Mouse (Mus musculus) common myeloid progenitor, adult 5-6 weeks (primary cell): ENCODE results near the gene Flywch2. TPM values are rescaled to one million over a fixed set of nuclear protein-coding genes. Genes with fewer than 3 reads are reported as not detected.

Experiments
- ATAC-seq: replicated peaks from 2 replicates; pipeline ENCODE4 v1.8.0; 2016; ENCODE audit warnings: low read depth, mild to moderate bottlenecking, moderate TSS enrichment, inconsistent platforms; ENCODE audit not compliant: poor library complexity, severe bottlenecking
- total RNA-seq: library from RNA; stranded (forward); fragments of 200-1000, 187-1606 nt; gene quantifications from 2 replicates; pipeline ENCODE4 v1.2.3, GENCODE M21; 2017

Gene Flywch2
- total RNA-seq, 1 experiment from 2014 or later, result 0.46 TPM

DNA sequence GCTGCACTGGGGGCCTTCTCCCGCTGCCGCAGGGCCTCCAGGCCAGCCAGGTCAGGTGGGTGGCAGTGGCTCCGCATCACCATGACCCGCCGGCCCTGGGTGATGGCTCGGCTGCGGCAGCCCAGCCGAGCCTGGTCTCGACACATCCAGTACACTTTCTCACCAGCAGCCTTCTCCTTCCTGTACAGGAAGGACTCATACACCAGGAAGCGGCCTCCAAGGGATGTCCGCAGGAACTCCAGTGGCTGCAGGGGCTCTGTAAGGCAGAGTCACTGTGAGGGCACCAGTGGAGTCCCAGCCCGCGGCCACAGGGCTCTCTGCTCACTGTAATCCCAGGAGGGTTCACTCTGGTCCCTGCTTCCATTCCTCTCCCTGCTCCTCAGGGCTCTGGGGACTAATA is 30.2 kb downstream of the Flywch2 start:
- ATAC-seq, result no peak

DNA sequence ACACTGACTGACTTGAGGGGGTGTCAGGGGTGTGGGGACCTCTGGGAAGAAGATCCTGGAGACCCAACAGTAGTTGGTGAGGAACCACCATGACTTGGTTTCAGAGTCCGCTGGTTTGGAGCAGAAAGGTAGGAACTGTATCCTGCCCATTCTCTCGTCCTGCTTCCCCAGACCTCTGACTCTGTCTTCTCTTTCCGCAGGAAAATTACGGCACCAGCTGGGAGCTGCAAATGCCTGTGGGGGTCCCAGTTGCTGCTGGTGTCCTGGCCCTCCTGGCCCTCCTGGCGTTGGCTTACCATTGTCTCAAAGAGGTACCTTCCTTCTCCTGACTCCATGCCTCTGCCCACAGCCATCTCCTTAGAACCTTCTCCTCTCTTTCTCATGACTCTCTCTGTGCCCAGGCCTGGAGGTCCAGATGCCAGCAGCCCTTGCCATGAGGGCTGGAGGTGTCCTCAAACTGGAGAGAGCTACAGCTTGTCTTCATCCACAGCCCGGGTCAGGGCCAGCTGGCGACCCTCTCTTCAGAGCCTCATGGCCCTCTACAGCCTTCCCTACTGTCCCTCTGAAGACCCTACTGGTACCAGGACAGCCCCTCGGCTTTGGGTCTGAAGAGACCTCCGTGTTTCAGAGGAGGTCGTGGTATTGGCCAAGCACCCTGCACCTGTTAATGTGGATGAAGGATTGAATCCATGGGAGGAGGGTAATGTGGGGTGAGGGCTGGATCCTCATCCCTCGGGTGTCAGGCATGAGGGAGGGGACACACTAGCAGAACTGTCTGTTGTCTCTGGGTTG is 36.3 kb downstream of the Flywch2 start:
- ATAC-seq, result no peak

DNA sequence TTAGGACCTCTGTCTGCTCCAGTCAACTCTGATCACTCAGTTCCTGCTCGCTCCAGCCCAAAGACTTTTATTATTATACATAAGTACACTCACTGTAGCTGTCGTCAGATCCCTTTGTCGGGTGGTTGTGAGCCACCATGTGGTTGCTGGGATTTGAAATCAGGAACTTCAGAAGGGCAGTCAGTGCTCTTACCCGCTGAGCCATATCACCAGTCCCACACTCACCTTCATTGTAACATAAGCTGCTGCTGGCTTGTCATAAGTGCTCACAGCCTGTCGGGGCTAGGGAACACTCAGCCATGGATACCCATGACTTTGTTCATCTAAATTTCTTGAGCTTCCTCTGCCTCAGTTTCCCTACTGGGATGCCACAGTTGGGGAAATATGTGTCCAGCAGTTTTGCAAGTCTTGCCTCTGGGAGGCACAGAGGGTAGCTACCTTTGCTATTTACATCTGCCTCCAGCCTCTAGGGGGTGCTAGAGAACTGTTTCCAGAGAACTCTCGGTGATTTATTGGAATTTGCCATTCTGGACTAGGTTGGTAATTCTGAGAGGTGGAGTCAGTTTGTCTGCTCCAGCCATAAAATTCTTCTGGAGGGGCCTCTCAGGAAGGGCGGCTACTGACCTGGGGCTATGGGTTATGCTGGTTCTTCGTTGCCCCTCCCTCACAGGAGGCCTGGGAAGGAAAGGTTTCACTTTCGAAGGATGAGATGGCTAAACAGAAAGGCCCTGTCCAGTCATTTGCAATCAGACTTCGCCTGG is 37.1 kb downstream of the Flywch2 start:
- peak; percentile 64 for ATAC-seq

DNA sequence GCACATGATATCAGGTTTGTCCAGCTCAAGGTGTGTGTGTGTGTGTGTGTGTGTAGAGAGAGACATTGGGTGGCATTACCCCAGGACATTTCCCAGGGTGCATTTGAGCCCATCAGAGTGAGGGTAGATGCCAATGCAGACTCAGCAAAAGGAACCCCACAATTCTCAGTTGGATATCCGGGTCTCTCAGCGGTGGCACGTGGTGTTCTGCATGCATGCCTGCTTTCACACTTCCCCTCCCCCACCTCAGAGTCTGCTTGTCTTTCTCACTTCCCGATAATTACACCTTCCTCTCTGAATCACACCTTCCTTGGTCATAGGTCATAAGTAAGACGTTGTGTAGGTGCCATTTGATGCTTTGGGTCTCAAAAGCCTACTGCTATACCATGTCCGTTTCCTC is 37.9 kb downstream of the Flywch2 start:
- no peak for ATAC-seq

DNA sequence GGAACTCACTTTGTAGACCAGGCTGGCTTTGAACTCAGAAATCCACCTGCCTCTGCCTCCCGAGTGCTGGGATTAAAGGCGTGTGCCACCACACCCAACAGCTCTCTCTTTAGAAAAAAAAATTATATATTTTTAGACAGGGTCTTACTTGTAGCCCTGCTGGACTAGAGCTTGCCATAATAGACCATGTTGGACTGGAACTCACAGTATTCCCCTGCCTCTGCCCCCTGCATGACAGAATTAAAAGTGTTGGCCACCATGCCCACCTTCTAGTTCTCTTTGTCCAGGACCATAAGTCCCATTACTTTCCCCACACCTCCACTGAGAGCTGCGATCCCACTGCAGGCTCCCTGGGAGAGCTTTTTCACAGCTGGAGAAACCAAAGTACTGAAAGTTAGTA is 38.4 kb downstream of the Flywch2 start:
- ATAC-seq, result no peak

DNA sequence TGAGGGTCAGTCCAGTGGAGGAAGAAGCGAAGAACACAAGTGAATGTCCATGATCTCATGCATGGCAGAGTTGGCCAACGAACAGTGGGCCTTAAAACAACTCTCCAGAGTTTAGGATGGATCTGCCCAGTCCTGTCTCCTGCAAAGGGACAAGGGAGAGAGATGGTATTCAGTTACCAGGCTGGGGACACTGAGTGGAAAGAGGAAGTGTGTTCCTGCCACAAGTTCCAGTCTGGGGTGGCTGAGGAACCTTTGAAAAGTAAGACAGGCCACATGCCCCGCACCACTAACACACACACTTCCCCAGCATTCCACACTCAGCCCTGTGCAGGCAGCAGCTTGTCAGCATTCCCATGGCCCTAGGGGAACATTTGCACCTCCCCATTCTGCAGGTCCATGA is 39.1 kb downstream of the Flywch2 start:
- peak; percentile 40 for ATAC-seq

DNA sequence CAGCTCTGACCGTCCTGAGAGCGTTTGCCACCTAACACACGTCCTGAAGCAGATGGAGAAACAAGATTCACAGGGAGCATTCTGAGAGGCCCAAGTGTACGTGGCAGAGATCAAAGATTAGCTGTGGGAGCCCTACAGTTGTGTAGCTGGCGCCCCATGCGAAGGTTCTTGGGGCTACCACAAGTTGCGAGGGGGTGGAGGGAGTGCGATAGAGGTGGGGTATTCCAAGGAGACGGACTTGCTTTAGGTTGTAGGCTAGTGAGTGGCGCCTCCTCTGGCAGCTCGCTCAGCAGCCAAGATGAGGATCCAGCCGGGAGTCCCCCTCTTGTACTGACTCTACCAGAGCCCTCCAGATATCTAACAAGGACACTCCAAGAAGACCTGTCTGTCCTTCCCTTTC is 39.6 kb downstream of the Flywch2 start:
- 0 out of 2 replicates have a peak, but pooled peaks have one; percentile 7 for ATAC-seq

DNA sequence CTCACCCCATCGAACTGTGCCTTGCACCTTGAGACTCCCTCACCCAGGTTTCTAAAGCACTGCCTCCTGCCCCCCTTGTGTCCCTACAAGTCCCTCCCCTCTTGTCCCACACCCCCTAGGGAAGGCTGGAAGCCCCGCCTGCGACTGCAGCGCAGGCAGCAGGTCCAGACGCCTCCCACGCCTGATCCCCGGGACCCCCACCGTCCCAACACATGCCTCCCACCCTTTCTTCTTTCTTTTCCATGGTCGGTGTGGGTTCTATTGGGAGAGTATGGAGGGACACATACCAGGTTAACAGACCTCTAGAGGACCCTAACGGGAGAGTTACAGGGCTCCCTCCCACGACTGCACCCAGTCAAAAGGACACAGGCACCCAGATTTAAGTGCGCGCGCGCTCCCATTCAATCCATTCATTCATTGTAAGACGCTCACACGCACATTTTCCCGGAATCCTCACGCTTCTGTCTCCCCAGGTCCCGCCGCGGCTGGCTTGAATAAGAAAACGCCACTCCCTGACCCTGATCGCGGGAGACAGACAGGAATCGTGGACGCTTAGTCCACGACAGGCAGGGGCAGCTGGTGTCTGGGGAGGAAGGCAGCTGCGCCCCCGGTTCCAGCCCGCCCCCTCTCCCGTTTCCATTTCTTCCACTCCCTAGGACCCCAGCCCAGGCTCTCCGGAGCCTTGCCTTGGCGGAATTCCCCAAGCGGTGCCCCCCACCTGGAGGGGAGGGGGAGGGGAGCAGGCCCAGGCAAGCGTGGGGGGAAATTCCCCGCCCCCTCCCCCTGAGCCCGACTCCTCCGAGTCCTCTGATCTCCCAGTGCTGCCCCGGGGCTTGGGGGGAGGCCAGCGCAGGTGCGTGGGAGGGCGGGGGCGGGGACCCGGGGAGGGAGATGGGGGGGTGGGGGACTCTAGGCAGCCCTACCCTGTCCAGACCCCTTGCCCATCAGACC is 40.3 kb downstream of the Flywch2 start, which contains the start of gene Kremen2:
Kremen2 (minus strand) TSS at position 533 of the 951 bp plus-strand sequence.
- ATAC-seq, result no peak

DNA sequence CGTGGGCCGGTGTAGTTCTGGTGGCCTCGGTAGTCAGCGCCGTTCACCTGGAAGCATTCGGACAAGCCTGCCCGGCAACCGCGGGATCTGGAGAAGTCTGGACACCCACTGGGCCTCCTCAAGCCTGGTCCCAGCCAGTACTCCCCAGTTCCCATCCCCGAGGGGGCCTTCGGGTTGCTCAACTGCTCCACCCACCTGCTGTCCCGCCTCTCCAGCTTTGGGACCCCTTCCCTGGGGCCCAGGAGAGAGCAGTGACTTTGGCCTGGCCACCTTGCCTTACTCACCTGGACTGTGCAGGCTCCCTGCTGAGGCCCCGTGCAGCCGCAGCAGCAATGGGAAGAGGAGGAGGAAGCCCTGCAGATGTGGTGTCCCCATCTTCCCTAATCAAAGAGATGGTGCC is 41.2 kb downstream of the Flywch2 start:
- no peak for ATAC-seq

DNA sequence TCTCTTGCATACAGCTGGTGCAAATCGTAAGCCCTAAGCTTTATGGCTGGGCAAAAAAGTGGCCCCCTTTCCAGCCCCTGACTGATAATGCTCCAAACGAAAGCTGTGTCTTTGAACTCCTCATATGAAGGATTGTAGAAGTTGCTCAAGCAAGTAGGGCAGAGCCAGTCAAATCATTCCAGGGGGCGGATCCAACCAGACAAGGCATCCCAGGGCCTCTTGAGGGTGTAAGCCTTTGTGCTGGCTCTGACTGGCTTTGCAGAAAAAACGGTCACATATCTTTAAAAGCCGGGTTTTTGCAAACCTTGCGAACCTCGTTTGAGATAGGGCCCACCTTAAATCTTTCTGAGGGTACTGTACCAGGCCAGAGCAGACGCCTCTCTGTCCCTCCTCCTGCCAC is 41.8 kb downstream of the Flywch2 start:
- ATAC-seq, result no peak

DNA sequence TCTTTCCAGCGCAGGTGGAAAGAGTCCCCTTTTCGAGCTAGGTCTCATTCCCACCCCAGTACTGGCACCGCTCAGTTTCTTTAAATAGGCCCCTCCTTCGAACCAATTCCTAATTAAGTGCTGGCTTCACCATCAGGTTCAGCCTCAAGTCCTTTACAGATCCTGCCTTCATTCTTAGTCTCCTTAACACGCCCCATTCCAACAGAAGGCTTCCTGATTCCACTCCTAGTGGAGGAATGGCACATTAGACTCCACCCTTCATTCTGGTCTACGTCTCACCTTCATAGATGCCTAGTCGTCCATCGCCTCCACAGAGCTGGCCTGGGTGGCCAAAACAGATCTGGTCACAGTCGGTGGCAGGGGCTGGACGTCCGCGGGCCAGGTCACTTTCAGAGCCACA is 42.9 kb downstream of the Flywch2 start:
- ATAC-seq, result no peak

DNA sequence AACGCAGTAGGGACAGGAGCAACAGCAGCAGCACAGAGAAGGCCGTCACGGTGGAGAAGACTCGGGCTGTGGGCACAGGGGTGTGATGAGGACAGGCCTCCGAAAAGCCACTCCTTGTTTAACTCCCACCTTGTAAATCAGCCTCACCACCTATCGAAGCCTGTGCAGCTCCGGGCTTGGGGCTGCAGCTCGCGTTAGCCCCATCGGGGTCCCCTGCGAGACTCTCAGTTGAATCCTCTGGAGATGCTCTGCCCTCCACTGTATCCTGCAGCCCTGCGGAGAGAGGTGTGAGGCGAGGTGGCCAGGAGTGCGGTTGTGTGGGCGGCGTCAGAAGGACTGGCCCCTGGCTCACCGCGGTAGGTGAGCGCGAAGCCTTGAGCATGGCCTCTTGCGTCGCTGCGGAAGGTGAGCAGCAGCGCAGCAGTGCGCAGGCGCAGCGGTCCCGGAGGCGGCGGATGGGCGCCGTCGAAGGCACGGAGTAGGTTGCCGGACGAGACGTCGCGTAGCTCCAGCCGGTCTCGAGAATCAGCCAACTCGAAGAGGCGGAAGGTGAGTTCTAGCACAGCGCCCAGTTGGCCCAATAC is 43.6 kb downstream of the Flywch2 start:
- no peak for ATAC-seq

DNA sequence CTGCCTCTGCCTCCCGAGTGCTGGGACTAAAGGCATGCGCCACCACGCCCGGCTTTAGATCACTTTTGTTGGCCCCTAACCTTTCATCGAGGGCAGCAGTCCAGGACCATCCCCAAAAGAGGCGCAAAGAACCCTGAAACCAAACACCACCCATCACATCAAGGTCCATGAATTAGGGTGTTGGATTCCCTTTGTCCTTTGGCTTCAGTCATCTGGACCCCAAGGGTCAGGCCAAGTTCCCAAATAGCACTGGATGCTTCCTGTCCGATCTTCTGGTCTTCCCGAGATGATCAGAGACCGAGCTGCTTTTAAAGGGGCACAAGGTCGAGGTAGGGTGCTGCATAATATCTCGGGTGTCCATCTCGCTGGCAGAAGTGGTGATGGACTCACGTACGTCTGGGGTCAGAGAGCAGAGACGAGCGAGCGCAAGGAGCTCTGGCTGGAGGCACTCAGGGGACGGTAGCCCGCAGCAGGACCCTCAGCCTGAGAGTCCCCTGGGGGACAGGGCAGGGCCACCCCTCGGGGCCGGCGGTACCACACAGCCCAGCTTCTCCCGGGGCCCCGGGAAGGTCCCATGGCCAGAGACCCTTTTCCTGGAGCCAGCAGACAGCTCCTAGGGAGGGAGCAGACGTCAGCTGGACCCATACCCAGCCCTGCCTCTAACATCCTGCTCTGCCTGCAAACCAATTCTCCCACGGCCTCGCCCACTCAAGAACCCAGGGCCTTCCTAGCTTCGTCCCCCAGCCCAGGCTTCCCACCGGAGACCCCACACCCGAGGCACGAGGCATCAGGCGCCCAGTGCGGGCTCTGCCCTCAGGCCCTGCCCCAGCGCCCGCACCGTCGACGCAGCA is 44.3 kb downstream of the Flywch2 start:
- ATAC-seq, result no peak

DNA sequence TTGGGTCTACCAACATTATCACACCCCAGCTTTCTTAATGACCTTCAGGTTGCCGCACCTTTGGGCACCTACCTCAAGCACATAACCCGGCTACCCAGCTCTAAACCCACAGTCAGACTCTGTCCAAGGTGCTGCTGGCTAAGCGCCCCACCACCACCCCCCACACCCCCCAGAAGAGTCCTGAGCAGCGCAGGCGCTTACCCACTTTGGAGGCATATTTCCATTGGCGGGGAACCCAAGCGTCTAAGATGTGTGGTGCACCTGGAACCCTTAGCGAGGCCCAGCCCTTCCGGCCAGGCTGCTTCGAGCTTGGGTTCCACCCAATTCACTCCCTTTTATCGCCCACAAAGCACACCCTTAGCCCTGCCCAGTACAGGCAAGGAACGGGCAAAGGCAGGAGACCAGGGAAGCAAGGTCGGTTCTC is 45.3 kb downstream of the Flywch2 start, which contains the start of gene Paqr4:
Paqr4 (minus strand) TSS at position 270 of the 424 bp plus-strand sequence.
- peak; percentile 45 for ATAC-seq

DNA sequence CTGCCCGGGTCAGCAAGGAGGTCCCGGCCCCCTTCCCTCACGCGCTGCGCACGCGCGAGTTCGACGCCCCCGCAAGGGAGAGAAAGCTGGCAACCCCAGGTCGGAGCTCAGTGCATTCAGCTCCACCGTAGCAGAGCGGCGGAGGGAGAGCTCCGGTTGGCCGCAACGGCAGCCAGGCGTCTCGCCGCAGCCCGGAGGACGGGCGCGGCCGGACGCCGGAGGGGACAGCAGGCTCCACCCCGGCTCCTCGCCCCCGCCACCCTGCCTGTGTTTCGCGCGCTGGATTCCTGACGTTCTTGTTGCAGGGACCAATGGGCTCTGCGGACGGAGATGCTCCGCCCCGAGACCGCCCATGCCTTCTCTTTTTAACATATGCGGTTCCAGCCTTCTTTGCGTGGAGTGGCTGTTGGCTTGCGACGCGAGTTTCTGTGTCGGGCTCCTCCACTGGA is 45.7 kb downstream of the Flywch2 start:
- ATAC-seq, result peak; percentile 78

DNA sequence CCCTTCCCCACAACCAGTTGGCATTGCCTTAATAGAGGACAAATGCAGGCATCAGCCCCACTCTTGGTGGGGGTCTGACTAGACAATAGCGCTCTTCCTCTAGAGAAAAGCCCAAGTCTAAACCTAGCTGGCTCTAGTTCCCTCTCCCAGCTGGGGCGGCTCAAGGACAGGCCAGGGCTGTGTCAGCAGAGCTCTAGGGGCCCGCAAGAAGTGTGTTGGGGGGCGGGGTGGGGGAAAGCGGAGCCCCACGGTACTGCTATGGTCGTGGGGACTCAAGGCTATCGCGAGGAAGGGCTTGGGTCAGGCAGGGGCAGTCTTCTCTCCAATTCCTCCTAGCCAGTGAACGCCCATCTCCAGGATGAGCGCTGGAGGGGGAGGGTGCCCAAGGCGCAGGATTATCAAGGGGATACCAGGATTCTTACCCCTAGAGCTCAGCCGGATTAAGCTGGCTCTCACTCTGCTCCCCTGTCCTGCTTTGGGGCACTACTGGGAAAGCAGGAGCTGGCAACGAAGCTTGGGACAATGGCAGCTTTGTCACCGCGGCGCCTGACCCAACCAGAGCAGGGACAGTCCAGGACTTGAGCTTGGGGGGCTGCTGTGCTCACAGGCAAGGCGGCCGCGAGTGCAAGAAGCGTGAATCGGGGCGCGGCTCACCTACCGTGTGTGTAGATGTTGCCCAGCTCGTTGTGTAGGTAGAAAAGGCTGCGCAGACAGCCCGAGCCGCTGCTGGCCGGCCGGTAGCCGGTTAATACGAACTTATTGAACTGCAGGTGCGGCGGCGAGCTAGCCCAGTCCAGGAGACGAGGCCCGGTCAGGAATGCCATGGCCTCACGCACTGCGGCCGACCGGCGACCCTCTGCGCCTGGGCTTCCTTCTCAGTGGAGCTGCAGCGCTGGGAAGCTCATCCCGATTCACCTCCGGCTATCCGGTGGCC is 46.4 kb downstream of the Flywch2 start:
- ATAC-seq, result 0 out of 2 replicates have a peak, but pooled peaks have one; percentile 1

DNA sequence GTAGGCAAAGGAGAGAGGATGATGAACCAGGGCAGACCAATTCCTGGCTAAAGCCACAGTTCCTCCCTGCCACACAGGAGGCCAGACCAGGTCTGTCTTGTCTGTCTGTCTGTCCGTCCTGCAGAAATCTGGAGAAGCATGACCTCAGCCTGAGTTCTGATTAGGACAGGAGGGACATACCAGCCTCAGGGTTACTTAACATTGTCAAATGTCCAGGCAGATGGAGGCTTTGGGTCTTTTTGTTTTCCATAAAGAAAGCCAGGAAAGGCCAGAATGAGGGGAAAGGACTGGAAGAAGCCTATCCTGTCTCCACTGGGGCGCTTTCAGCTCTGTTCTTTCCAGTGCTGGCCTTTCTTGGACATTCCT is 47.1 kb downstream of the Flywch2 start:
- no peak for ATAC-seq
